Mouse (Mus musculus): ENCODE data around the gene 1700010B08Rik. TPM values are rescaled to one million over a fixed set of nuclear protein-coding genes. Genes with fewer than 3 reads are reported as not detected.

Gene 1700010B08Rik
- polyA plus RNA-seq, 2 experiments, result not detected

GRCm38 (mm10) chr2:173680153-173680552 lies 39.1 kb upstream of the 1700010B08Rik start:
- Histone ChIP-seq H3K4me2 (replicated peaks; ENCODE audit: low read depth, low read length, severe bottlenecking) (no peak overlapping the region), H3K27ac (replicated peaks; ENCODE audit: low read depth, low read length) (no peak overlapping the region), H3K9ac (ENCODE audit: low read depth, low read length, severe bottlenecking) (no peak overlapping the region), H3K4me3 (replicated peaks; ENCODE audit: low read length) (no peak overlapping the region), H3K36me3 (ENCODE audit: control insufficient read depth, insufficient read depth, low read length) (peaks cover 11% of the 10 kb centered on the region), H3K27me3 (ENCODE audit: control insufficient read depth, insufficient read depth, low read length) (no peaks in the 10 kb centered on the region), H3K9me3 (ENCODE audit: control insufficient read depth, low read length) (no peaks in the 10 kb centered on the region), H3K4me1 (ENCODE audit: control insufficient read depth, insufficient read depth, low read length) (no peaks in the 10 kb centered on the region)
- DNase-seq (ENCODE audit: low spot score) (no peak), ATAC-seq (ENCODE audit: low FRiP score, low read depth) (no peak)
- no peak for TF ChIP-seq POLR2A (IDR thresholded peaks at IDR 0.05; ENCODE audit: borderline replicate concordance, extremely low read depth, insufficient read depth, insufficient read length)
- WGBS, result 69% methylated on average over 1 of the region's 1 CpGs

GRCm38 (mm10) chr2:173682773-173683172 lies 36.4 kb upstream of the 1700010B08Rik start:
- no peak for DNase-seq (ENCODE audit: low spot score)
- 74% methylated on average over 10 of the region's 10 CpGs for WGBS

GRCm38 (mm10) chr2:173685781-173686361 lies 33.3 kb upstream of the 1700010B08Rik start:
- no peak for ATAC-seq (ENCODE audit: low FRiP score, low read depth)
- Histone ChIP-seq H3K27ac (replicated peaks; ENCODE audit: low read depth, low read length) (no peak overlapping the region), H3K4me2 (replicated peaks; ENCODE audit: low read depth, low read length, severe bottlenecking) (no peak overlapping the region), H3K4me1 (ENCODE audit: control insufficient read depth, insufficient read depth, low read length) (no peaks in the 10 kb centered on the region), H3K9ac (ENCODE audit: low read depth, low read length, severe bottlenecking) (no peak overlapping the region), H3K36me3 (ENCODE audit: control insufficient read depth, insufficient read depth, low read length) (peaks cover 32% of the 10 kb centered on the region), H3K4me3 (replicated peaks; ENCODE audit: low read length) (no peak overlapping the region), H3K27me3 (ENCODE audit: control insufficient read depth, insufficient read depth, low read length) (no peaks in the 10 kb centered on the region), H3K9me3 (ENCODE audit: control insufficient read depth, low read length) (no peaks in the 10 kb centered on the region)
- no peak for DNase-seq (ENCODE audit: low spot score)
- no peak for TF ChIP-seq POLR2A (IDR thresholded peaks at IDR 0.05; ENCODE audit: borderline replicate concordance, extremely low read depth, insufficient read depth, insufficient read length)
- WGBS, result 90% methylated on average over 3 of the region's 3 CpGs

More at GRCm38 (mm10) chr2:173682773-173683172, 36.4 kb upstream of the 1700010B08Rik start:
- no peak for ATAC-seq (ENCODE audit: low FRiP score, low read depth)
- no peaks in the 10 kb centered on the region for H3K27me3 ChIP-seq (ENCODE audit: control insufficient read depth, insufficient read depth, low read length)
- TF ChIP-seq POLR2A (IDR thresholded peaks at IDR 0.05; ENCODE audit: borderline replicate concordance, extremely low read depth, insufficient read depth, insufficient read length), result no peak
- no peaks in the 10 kb centered on the region for H3K9me3 ChIP-seq (ENCODE audit: control insufficient read depth, low read length)
- peaks cover 11% of the 10 kb centered on the region for H3K36me3 ChIP-seq (ENCODE audit: control insufficient read depth, insufficient read depth, low read length)
- no peak overlapping the region for H3K4me2 ChIP-seq (replicated peaks; ENCODE audit: low read depth, low read length, severe bottlenecking)
- no peak overlapping the region for H3K27ac ChIP-seq (replicated peaks; ENCODE audit: low read depth, low read length)
- no peaks in the 10 kb centered on the region for H3K4me1 ChIP-seq (ENCODE audit: control insufficient read depth, insufficient read depth, low read length)
- H3K4me3 ChIP-seq (replicated peaks; ENCODE audit: low read length), result no peak overlapping the region
- no peak overlapping the region for H3K9ac ChIP-seq (ENCODE audit: low read depth, low read length, severe bottlenecking)

- Histone ChIP-seq H3K36me3 (ENCODE audit: control insufficient read depth, insufficient read depth, low read length) (peaks cover 37% of the 10 kb centered on the region), H3K4me2 (replicated peaks; ENCODE audit: low read depth, low read length, severe bottlenecking) (no peak overlapping the region), H3K27ac (replicated peaks; ENCODE audit: low read depth, low read length) (no peak overlapping the region), H3K9me3 (ENCODE audit: control insufficient read depth, low read length) (no peaks in the 10 kb centered on the region), H3K4me3 (replicated peaks; ENCODE audit: low read length) (no peak overlapping the region), H3K27me3 (ENCODE audit: control insufficient read depth, insufficient read depth, low read length) (no peaks in the 10 kb centered on the region), H3K4me1 (ENCODE audit: control insufficient read depth, insufficient read depth, low read length) (no peaks in the 10 kb centered on the region), H3K9ac (ENCODE audit: low read depth, low read length, severe bottlenecking) (no peak overlapping the region)
- 77% methylated on average over 5 of the region's 5 CpGs for WGBS
- no peak for TF ChIP-seq POLR2A (IDR thresholded peaks at IDR 0.05; ENCODE audit: borderline replicate concordance, extremely low read depth, insufficient read depth, insufficient read length)
- no peak for ATAC-seq (ENCODE audit: low FRiP score, low read depth)
- no peak for DNase-seq (ENCODE audit: low spot score)
Measured at GRCm38 (mm10) chr2:173687363-173687762, 31.9 kb upstream of the 1700010B08Rik start.

- Histone ChIP-seq H3K27ac (replicated peaks; ENCODE audit: low read depth, low read length) (no peak overlapping the region), H3K27me3 (ENCODE audit: control insufficient read depth, insufficient read depth, low read length) (no peaks in the 10 kb centered on the region), H3K9ac (ENCODE audit: low read depth, low read length, severe bottlenecking) (no peak overlapping the region), H3K9me3 (ENCODE audit: control insufficient read depth, low read length) (no peaks in the 10 kb centered on the region), H3K36me3 (ENCODE audit: control insufficient read depth, insufficient read depth, low read length) (peaks cover 39% of the 10 kb centered on the region), H3K4me2 (replicated peaks; ENCODE audit: low read depth, low read length, severe bottlenecking) (no peak overlapping the region), H3K4me1 (ENCODE audit: control insufficient read depth, insufficient read depth, low read length) (no peaks in the 10 kb centered on the region), H3K4me3 (replicated peaks; ENCODE audit: low read length) (no peak overlapping the region)
- DNase-seq (ENCODE audit: low spot score), result peak; percentile 44
- no peak for TF ChIP-seq POLR2A (IDR thresholded peaks at IDR 0.05; ENCODE audit: borderline replicate concordance, extremely low read depth, insufficient read depth, insufficient read length)
- ATAC-seq (ENCODE audit: low FRiP score, low read depth), result 0 out of 2 replicates have a peak, but pooled peaks have one; percentile 44
Measured at GRCm38 (mm10) chr2:173689835-173690234, 29.4 kb upstream of the 1700010B08Rik start.

Data from limb, embryonic 14.5 days (tissue).